Mouse (Mus musculus) layer of hippocampus, adult 2 months (tissue): ENCODE measurements around the gene Cradd. TPM values are rescaled to one million over a fixed set of nuclear protein-coding genes. Genes with fewer than 3 reads are reported as not detected.
A peak's percentile ranks its signal among the peaks of the same experiment; 100 is the strongest.

Source experiments
- DNase-seq, 2 experiments: peaks; one replicate each; pipeline ENCODE4 v3.0.0; 2022; ENCODE audit warnings: low spot score in 2 of 2
- H3K27ac ChIP-seq: fragments of 200-600 bp; 2 replicates; pipeline ENCODE4 v1.8.1; 2022
- H3K4me3 ChIP-seq: fragments of 200-600 bp; 2 replicates; pipeline ENCODE4 v1.8.1; 2022; ENCODE audit warnings: mild to moderate bottlenecking
- CTCF ChIP-seq: fragments of 200-600 bp; conservative IDR thresholded peaks from 2 replicates; pipeline ENCODE4 v1.8.1; 2022; ENCODE audit warnings: antibody characterized with exemption, mild to moderate bottlenecking, moderate library complexity
- total RNA-seq, 2 experiments: library from RNA; stranded (reverse); gene quantifications; 2 replicates each; pipeline ENCODE4 v1.2.3; 2021

Gene Cradd
- total RNA-seq, 2 experiments from 2014 or later, result 5.6 to 7.2 TPM

- Histone ChIP-seq H3K27ac (no peak overlapping the region), H3K4me3 (no peak overlapping the region)
- TF ChIP-seq CTCF, result no peak
- no peak for DNase-seq
These were observed 54.8 kb downstream of the Cradd start for GRCm38 (mm10) chr10:95269151-95269550.

GRCm38 (mm10) chr10:95268366-95268765 lies 55.6 kb downstream of the Cradd start:
- TF ChIP-seq CTCF, result no peak
- no peak overlapping the region for H3K4me3 ChIP-seq
- H3K27ac ChIP-seq, result no peak overlapping the region
- no peak for DNase-seq

GRCm38 (mm10) chr10:95266983-95267382 lies 57.0 kb downstream of the Cradd start:
- TF ChIP-seq CTCF, result no peak
- peak overlapping the region; percentile 79; the same call in 1 of the 2 replicates for H3K27ac ChIP-seq
- DNase-seq, result no peak
- no peak overlapping the region for H3K4me3 ChIP-seq

GRCm38 (mm10) chr10:95266041-95266762 lies 57.7 kb downstream of the Cradd start:
- no peak for DNase-seq
- TF ChIP-seq CTCF, result no peak
- H3K27ac ChIP-seq, result peak overlapping the region; percentile 79
- peak overlapping the region; percentile 31; the same call in 1 of the 2 replicates for H3K4me3 ChIP-seq

- no peak for TF ChIP-seq CTCF
- H3K27ac ChIP-seq, result peak overlapping the region; percentile 79
- H3K4me3 ChIP-seq, result no peak overlapping the region; the same call in 1 of the 2 replicates
- DNase-seq, result no peak
These were observed 58.4 kb downstream of the Cradd start for GRCm38 (mm10) chr10:95265576-95265975.

GRCm38 (mm10) chr10:95264485-95265321 lies 59.2 kb downstream of the Cradd start:
- TF ChIP-seq CTCF, result no peak
- peak in 1 of 2 experiments; percentile 18 for DNase-seq
- Histone ChIP-seq H3K4me3 (peak overlapping the region; percentile 53), H3K27ac (peak overlapping the region; percentile 79)

GRCm38 (mm10) chr10:95262388-95262787 lies 61.5 kb downstream of the Cradd start:
- Histone ChIP-seq H3K27ac (peak overlapping the region; percentile 29; the same call in 1 of the 2 replicates), H3K4me3 (no peak overlapping the region)
- no peak for TF ChIP-seq CTCF
- DNase-seq, result no peak

- no peak for TF ChIP-seq CTCF
- no peak for DNase-seq
- no peak overlapping the region for H3K27ac ChIP-seq
- H3K4me3 ChIP-seq, result no peak overlapping the region
These were observed 62.7 kb downstream of the Cradd start for GRCm38 (mm10) chr10:95261279-95261678.

GRCm38 (mm10) chr10:95260420-95260819 lies 63.5 kb downstream of the Cradd start:
- Histone ChIP-seq H3K27ac (no peak overlapping the region; the same call in 1 of the 2 replicates), H3K4me3 (no peak overlapping the region)
- no peak for TF ChIP-seq CTCF
- DNase-seq, result no peak

GRCm38 (mm10) chr10:95258471-95259155 lies 65.3 kb downstream of the Cradd start:
- TF ChIP-seq CTCF, result no peak
- Histone ChIP-seq H3K27ac (peak overlapping the region; percentile 51), H3K4me3 (no peak overlapping the region)
- DNase-seq, result no peak

GRCm38 (mm10) chr10:95257979-95258378 lies 66.0 kb downstream of the Cradd start:
- H3K4me3 ChIP-seq, result no peak overlapping the region
- peak; percentile 39 for TF ChIP-seq CTCF
- no peak for DNase-seq
- H3K27ac ChIP-seq, result peak overlapping the region; percentile 51; the same call in 1 of the 2 replicates

GRCm38 (mm10) chr10:95256095-95256494 lies 67.8 kb downstream of the Cradd start:
- no peak for TF ChIP-seq CTCF
- Histone ChIP-seq H3K27ac (no peak overlapping the region), H3K4me3 (no peak overlapping the region)
- no peak for DNase-seq
